Mouse (Mus musculus): ENCODE results near the gene Map1s. TPM values are rescaled to one million over a fixed set of nuclear protein-coding genes. Genes with fewer than 3 reads are reported as not detected.

Gene Map1s
- polyA plus RNA-seq, 1 experiment from 2014 or later, result 57.8 TPM

- Histone ChIP-seq H3K4me3 (no peak overlapping the region), H3K9me3 (no peaks in the 10 kb centered on the region), H3K27me3 (no peaks in the 10 kb centered on the region; the same call in 1 of the 2 replicates), H3K4me1 (peaks cover 16% of the 10 kb centered on the region), H3K27ac (no peak overlapping the region; the same call in 1 of the 2 replicates), H3K36me3 (no peaks in the 10 kb centered on the region), H3K9ac (peak overlapping the region; percentile 43; the same call in 1 of the 2 replicates), H3K4me2 (replicated peaks) (peak overlapping the region; percentile 25)
- ATAC-seq (ENCODE audit: low FRiP score, low read depth), result no peak; the same call in 1 of the 2 replicates
- WGBS, result 21% methylated on average over 11 of the region's 11 CpGs
Observed at GRCm38 (mm10) chr8:70880546-70880945, 25.2 kb upstream of the Map1s start.

- Histone ChIP-seq H3K4me3 (no peak overlapping the region), H3K4me1 (peaks cover 16% of the 10 kb centered on the region), H3K4me2 (replicated peaks) (no peak overlapping the region), H3K9ac (no peak overlapping the region), H3K36me3 (no peaks in the 10 kb centered on the region), H3K9me3 (peaks cover 5% of the 10 kb centered on the region; the same call in 1 of the 2 replicates), H3K27ac (no peak overlapping the region), H3K27me3 (peaks cover 12% of the 10 kb centered on the region)
- WGBS, result 83% methylated on average over 4 of the region's 4 CpGs
- ATAC-seq (ENCODE audit: low FRiP score, low read depth), result no peak
Observed at GRCm38 (mm10) chr8:70884186-70884585, 21.5 kb upstream of the Map1s start.

GRCm38 (mm10) chr8:70884683-70885082 lies 21.0 kb upstream of the Map1s start:
- Histone ChIP-seq H3K27ac (no peak overlapping the region), H3K4me3 (no peak overlapping the region), H3K36me3 (no peaks in the 10 kb centered on the region), H3K4me2 (replicated peaks) (no peak overlapping the region), H3K4me1 (peaks cover 14% of the 10 kb centered on the region), H3K9ac (no peak overlapping the region), H3K9me3 (peaks cover 5% of the 10 kb centered on the region; the same call in 1 of the 2 replicates), H3K27me3 (peaks cover 17% of the 10 kb centered on the region)
- 87% methylated on average over 10 of the region's 10 CpGs for WGBS
- no peak for ATAC-seq (ENCODE audit: low FRiP score, low read depth)

GRCm38 (mm10) chr8:70885612-70886011 lies 20.1 kb upstream of the Map1s start:
- WGBS, result 10% methylated on average over 12 of the region's 12 CpGs
- no peak overlapping the region for H3K9ac ChIP-seq
- peaks cover 27% of the 10 kb centered on the region for H3K27me3 ChIP-seq
- H3K4me3 ChIP-seq, result no peak overlapping the region
- no peak overlapping the region for H3K4me2 ChIP-seq (replicated peaks)
- peaks cover 6% of the 10 kb centered on the region; the same call in 1 of the 2 replicates for H3K9me3 ChIP-seq
- H3K36me3 ChIP-seq, result no peaks in the 10 kb centered on the region
- H3K4me1 ChIP-seq, result peaks cover 4% of the 10 kb centered on the region
- H3K27ac ChIP-seq, result no peak overlapping the region
- ATAC-seq (ENCODE audit: low FRiP score, low read depth), result no peak

- no peak overlapping the region for H3K27ac ChIP-seq
- peaks cover 47% of the 10 kb centered on the region for H3K27me3 ChIP-seq
- no peak overlapping the region for H3K4me2 ChIP-seq (replicated peaks)
- H3K9me3 ChIP-seq, result peaks cover 8% of the 10 kb centered on the region; the same call in 1 of the 2 replicates
- WGBS, result 4% methylated on average over 17 of the region's 18 CpGs
- no peaks in the 10 kb centered on the region for H3K36me3 ChIP-seq
- H3K4me1 ChIP-seq, result peaks cover 12% of the 10 kb centered on the region
- no peak overlapping the region for H3K4me3 ChIP-seq
- H3K9ac ChIP-seq, result no peak overlapping the region
- ATAC-seq (ENCODE audit: low FRiP score, low read depth), result no peak
Observed at GRCm38 (mm10) chr8:70887669-70888068, 18.1 kb upstream of the Map1s start.

- H3K4me3 ChIP-seq, result no peak overlapping the region
- no peak overlapping the region for H3K4me2 ChIP-seq (replicated peaks)
- H3K4me1 ChIP-seq, result peaks cover 24% of the 10 kb centered on the region
- no peak for ATAC-seq (ENCODE audit: low FRiP score, low read depth)
- H3K27me3 ChIP-seq, result peaks cover 72% of the 10 kb centered on the region
- H3K9ac ChIP-seq, result no peak overlapping the region
- H3K36me3 ChIP-seq, result peaks cover 26% of the 10 kb centered on the region
- peaks cover 8% of the 10 kb centered on the region; the same call in 1 of the 2 replicates for H3K9me3 ChIP-seq
- H3K27ac ChIP-seq, result no peak overlapping the region
- 93% methylated on average over 5 of the region's 5 CpGs for WGBS
Observed at GRCm38 (mm10) chr8:70890656-70891055, 15.1 kb upstream of the Map1s start.

- 0 out of 2 replicates have a peak overlapping the region, but pooled peaks have one; percentile 10 for H3K4me3 ChIP-seq
- H3K4me2 ChIP-seq (replicated peaks), result no peak overlapping the region; the same call in 1 of the 2 replicates
- peaks cover 6% of the 10 kb centered on the region; the same call in 1 of the 2 replicates for H3K9me3 ChIP-seq
- H3K4me1 ChIP-seq, result peaks cover 31% of the 10 kb centered on the region
- H3K27ac ChIP-seq, result no peak overlapping the region
- WGBS, result 2% methylated on average over 21 of the region's 21 CpGs
- H3K9ac ChIP-seq, result no peak overlapping the region
- peaks cover 67% of the 10 kb centered on the region for H3K27me3 ChIP-seq
- ATAC-seq (ENCODE audit: low FRiP score, low read depth), result no peak
- peaks cover 31% of the 10 kb centered on the region for H3K36me3 ChIP-seq
Observed at GRCm38 (mm10) chr8:70891356-70891755, 14.4 kb upstream of the Map1s start.

- Histone ChIP-seq H3K4me1 (peaks cover 33% of the 10 kb centered on the region), H3K36me3 (peaks cover 33% of the 10 kb centered on the region), H3K4me3 (peak within 1 kb of the TSS; percentile 40), H3K9me3 (peaks cover 3% of the 10 kb centered on the region; the same call in 1 of the 2 replicates), H3K4me2 (replicated peaks) (peak within 1 kb of the TSS; percentile 66), H3K27ac (no peak within 1 kb of the TSS), H3K27me3 (peaks cover 67% of the 10 kb centered on the region), H3K9ac (peak within 1 kb of the TSS; percentile 62)
- WGBS, result 1% methylated on average over 80 of the region's 80 CpGs
- ATAC-seq (ENCODE audit: low FRiP score, low read depth), result no peak
Observed at GRCm38 (mm10) chr8:70892022-70892895, 13.5 kb upstream of the Map1s start, which contains the start of gene Slc5a5. Slc5a5 (minus strand) TSS chr8:70892757.

- Histone ChIP-seq H3K4me2 (replicated peaks) (peak overlapping the region; percentile 66), H3K4me1 (peaks cover 34% of the 10 kb centered on the region), H3K9me3 (peaks cover 3% of the 10 kb centered on the region; the same call in 1 of the 2 replicates), H3K36me3 (peaks cover 33% of the 10 kb centered on the region), H3K4me3 (peak overlapping the region; percentile 40), H3K9ac (peak overlapping the region; percentile 62), H3K27me3 (peaks cover 67% of the 10 kb centered on the region), H3K27ac (no peak overlapping the region)
- ATAC-seq (ENCODE audit: low FRiP score, low read depth), result no peak
- 26% methylated on average over 20 of the region's 20 CpGs for WGBS
Observed at GRCm38 (mm10) chr8:70892896-70893655, 12.7 kb upstream of the Map1s start.

GRCm38 (mm10) chr8:70893656-70894384 lies 11.9 kb upstream of the Map1s start:
- H3K4me1 ChIP-seq, result peaks cover 41% of the 10 kb centered on the region
- peaks cover 63% of the 10 kb centered on the region for H3K27me3 ChIP-seq
- H3K27ac ChIP-seq, result no peak overlapping the region
- no peak overlapping the region for H3K9ac ChIP-seq
- 0 out of 2 replicates have a peak, but pooled peaks have one; percentile 12 for ATAC-seq (ENCODE audit: low FRiP score, low read depth)
- no peak overlapping the region for H3K4me2 ChIP-seq (replicated peaks)
- WGBS, result 25% methylated on average over 12 of the region's 12 CpGs
- peaks cover 3% of the 10 kb centered on the region; the same call in 1 of the 2 replicates for H3K9me3 ChIP-seq
- no peak overlapping the region for H3K4me3 ChIP-seq
- peaks cover 33% of the 10 kb centered on the region for H3K36me3 ChIP-seq

- WGBS, result 67% methylated on average over 2 of the region's 2 CpGs
- H3K4me3 ChIP-seq, result no peak overlapping the region
- peaks cover 43% of the 10 kb centered on the region for H3K4me1 ChIP-seq
- H3K9me3 ChIP-seq, result peaks cover 3% of the 10 kb centered on the region; the same call in 1 of the 2 replicates
- peaks cover 33% of the 10 kb centered on the region for H3K36me3 ChIP-seq
- no peak overlapping the region for H3K9ac ChIP-seq
- H3K27ac ChIP-seq, result no peak overlapping the region
- H3K27me3 ChIP-seq, result peaks cover 58% of the 10 kb centered on the region
- no peak overlapping the region for H3K4me2 ChIP-seq (replicated peaks)
- no peak for ATAC-seq (ENCODE audit: low FRiP score, low read depth)
Observed at GRCm38 (mm10) chr8:70894385-70894720, 11.4 kb upstream of the Map1s start.
